Mouse (Mus musculus): Measurements from ENCODE around the gene Atp5j2. TPM values are rescaled to one million over a fixed set of nuclear protein-coding genes. Genes with fewer than 3 reads are reported as not detected.

The Atp5j2 gene
- polyA plus RNA-seq, 1 experiment: not detected

GRCm38 (mm10) chr5:145189416-145189815, 2.4 kb downstream of the Atp5j2 start:
- no peak overlapping the region for H3K4me3 ChIP-seq (ENCODE audit: insufficient read depth, low read depth, low read length)
- no peak overlapping the region for H3K27ac ChIP-seq (ENCODE audit: insufficient read depth, low read depth, low read length)
- TF ChIP-seq POLR2A (IDR thresholded peaks at IDR 0.05; ENCODE audit: insufficient read depth, low read depth, low read length) (no peak), CTCF (IDR thresholded peaks at IDR 0.05; ENCODE audit: insufficient read depth, low read depth, low read length) (no peak)
- WGBS: 88% methylated on average over 6 of the region's 6 CpGs
- H3K4me1 ChIP-seq (ENCODE audit: control insufficient read depth, insufficient read depth, low read length): peaks cover 9% of the 10 kb centered on the region

- TF ChIP-seq CTCF (IDR thresholded peaks at IDR 0.05; ENCODE audit: insufficient read depth, low read depth, low read length) (no peak), POLR2A (IDR thresholded peaks at IDR 0.05; ENCODE audit: insufficient read depth, low read depth, low read length) (no peak)
These were observed 6.6 kb downstream of the Atp5j2 start for GRCm38 (mm10) chr5:145185244-145185643.

GRCm38 (mm10) chr5:145178461-145178980, 13.3 kb downstream of the Atp5j2 start:
- WGBS: 85% methylated on average over 18 of the region's 18 CpGs
- no peak for TF ChIP-seq CTCF (IDR thresholded peaks at IDR 0.05; ENCODE audit: insufficient read depth, low read depth, low read length)
- no peak for TF ChIP-seq POLR2A (IDR thresholded peaks at IDR 0.05; ENCODE audit: insufficient read depth, low read depth, low read length)

More at GRCm38 (mm10) chr5:145185244-145185643, 6.6 kb downstream of the Atp5j2 start:
- Histone ChIP-seq H3K27ac (ENCODE audit: insufficient read depth, low read depth, low read length) (no peak overlapping the region), H3K4me3 (ENCODE audit: insufficient read depth, low read depth, low read length) (no peak overlapping the region), H3K4me1 (ENCODE audit: control insufficient read depth, insufficient read depth, low read length) (peaks cover 9% of the 10 kb centered on the region)
- WGBS: 95% methylated on average over 2 of the region's 2 CpGs

GRCm38 (mm10) chr5:145167306-145167661, 24.6 kb downstream of the Atp5j2 start:
- H3K27ac ChIP-seq (ENCODE audit: insufficient read depth, low read depth, low read length): no peak overlapping the region
- TF ChIP-seq POLR2A (IDR thresholded peaks at IDR 0.05; ENCODE audit: insufficient read depth, low read depth, low read length): no peak
- TF ChIP-seq CTCF (IDR thresholded peaks at IDR 0.05; ENCODE audit: insufficient read depth, low read depth, low read length): no peak
- peaks cover 15% of the 10 kb centered on the region for H3K4me1 ChIP-seq (ENCODE audit: control insufficient read depth, insufficient read depth, low read length)
- H3K4me3 ChIP-seq (ENCODE audit: insufficient read depth, low read depth, low read length): peak overlapping the region; percentile 75
- under 1% methylated on average over 26 of the region's 28 CpGs for WGBS

More at GRCm38 (mm10) chr5:145178461-145178980, 13.3 kb downstream of the Atp5j2 start:
- Histone ChIP-seq H3K4me1 (ENCODE audit: control insufficient read depth, insufficient read depth, low read length) (no peaks in the 10 kb centered on the region), H3K27ac (ENCODE audit: insufficient read depth, low read depth, low read length) (no peak overlapping the region), H3K4me3 (ENCODE audit: insufficient read depth, low read depth, low read length) (no peak overlapping the region)

- H3K4me3 ChIP-seq (ENCODE audit: insufficient read depth, low read depth, low read length): peak within 1 kb of the TSS; percentile 75
- H3K27ac ChIP-seq (ENCODE audit: insufficient read depth, low read depth, low read length): peak within 1 kb of the TSS; percentile 41
- H3K4me1 ChIP-seq (ENCODE audit: control insufficient read depth, insufficient read depth, low read length): peaks cover 15% of the 10 kb centered on the region
- whole genome bisulfite sequencing: under 1% methylated on average over 51 of the region's 51 CpGs
- TF ChIP-seq CTCF (IDR thresholded peaks at IDR 0.05; ENCODE audit: insufficient read depth, low read depth, low read length) (no peak), POLR2A (IDR thresholded peaks at IDR 0.05; ENCODE audit: insufficient read depth, low read depth, low read length) (peak; percentile 75)
These were observed 25.1 kb downstream of the Atp5j2 start, which contains the start of the genes Ptcd1 and Cpsf4 for GRCm38 (mm10) chr5:145166536-145167305. Gene Ptcd1, minus strand, starts transcription at chr5:145167108. Gene Cpsf4, plus strand, starts transcription at chr5:145167213.

- Histone ChIP-seq H3K27ac (ENCODE audit: insufficient read depth, low read depth, low read length) (no peak overlapping the region), H3K4me3 (ENCODE audit: insufficient read depth, low read depth, low read length) (no peak overlapping the region), H3K4me1 (ENCODE audit: control insufficient read depth, insufficient read depth, low read length) (peaks cover 15% of the 10 kb centered on the region)
- TF ChIP-seq CTCF (IDR thresholded peaks at IDR 0.05; ENCODE audit: insufficient read depth, low read depth, low read length): no peak
- TF ChIP-seq POLR2A (IDR thresholded peaks at IDR 0.05; ENCODE audit: insufficient read depth, low read depth, low read length): no peak
- WGBS: 85% methylated on average over 15 of the region's 15 CpGs
These were observed 26.7 kb downstream of the Atp5j2 start for GRCm38 (mm10) chr5:145165184-145165583.

- H3K27ac ChIP-seq (ENCODE audit: insufficient read depth, low read depth, low read length): no peak overlapping the region
- TF ChIP-seq POLR2A (IDR thresholded peaks at IDR 0.05; ENCODE audit: insufficient read depth, low read depth, low read length) (no peak), CTCF (IDR thresholded peaks at IDR 0.05; ENCODE audit: insufficient read depth, low read depth, low read length) (no peak)
- peaks cover 15% of the 10 kb centered on the region for H3K4me1 ChIP-seq (ENCODE audit: control insufficient read depth, insufficient read depth, low read length)
- WGBS: 69% methylated on average over 3 of the region's 3 CpGs
- no peak overlapping the region for H3K4me3 ChIP-seq (ENCODE audit: insufficient read depth, low read depth, low read length)
These were observed 27.2 kb downstream of the Atp5j2 start for GRCm38 (mm10) chr5:145164710-145165109.

GRCm38 (mm10) chr5:145161361-145161760, 30.5 kb downstream of the Atp5j2 start:
- 95% methylated on average over 14 of the region's 14 CpGs for WGBS
- Histone ChIP-seq H3K4me3 (ENCODE audit: insufficient read depth, low read depth, low read length) (no peak overlapping the region), H3K27ac (ENCODE audit: insufficient read depth, low read depth, low read length) (no peak overlapping the region), H3K4me1 (ENCODE audit: control insufficient read depth, insufficient read depth, low read length) (peaks cover 13% of the 10 kb centered on the region)
- no peak for TF ChIP-seq CTCF (IDR thresholded peaks at IDR 0.05; ENCODE audit: insufficient read depth, low read depth, low read length)

- Histone ChIP-seq H3K4me3 (ENCODE audit: insufficient read depth, low read depth, low read length) (no peak overlapping the region), H3K4me1 (ENCODE audit: control insufficient read depth, insufficient read depth, low read length) (no peaks in the 10 kb centered on the region), H3K27ac (ENCODE audit: insufficient read depth, low read depth, low read length) (no peak overlapping the region)
- TF ChIP-seq CTCF (IDR thresholded peaks at IDR 0.05; ENCODE audit: insufficient read depth, low read depth, low read length): no peak
- TF ChIP-seq POLR2A (IDR thresholded peaks at IDR 0.05; ENCODE audit: insufficient read depth, low read depth, low read length): no peak
- WGBS: 94% methylated on average over 5 of the region's 5 CpGs
These were observed 39.2 kb downstream of the Atp5j2 start for GRCm38 (mm10) chr5:145152690-145153089.

Data from olfactory bulb, adult 2 months (tissue).